Mouse (Mus musculus) gastrocnemius, adult 8-10 months (tissue): ENCODE measurements around the gene Ahdc1. TPM values are rescaled to one million over a fixed set of nuclear protein-coding genes. Genes with fewer than 3 reads are reported as not detected.
"Not testable (repeated sequence)": the region's sequence is repeated elsewhere in the genome, so short reads cannot be mapped to it uniquely, and the experiment has no call there.

Experiments used
- DNase-seq, 2 experiments: peaks; one replicate each; pipeline ENCODE4 v3.0.0; 2022; ENCODE audit warnings: low spot score in 2 of 2
- total RNA-seq, 4 experiments: library from RNA; stranded (reverse); gene quantifications; 2 replicates each; pipeline ENCODE4 v1.2.4; 2022

Ahdc1 gene
- total RNA-seq, 4 experiments from 2014 or later, result 26.3 to 32.9 (median 28.9) TPM

DNA sequence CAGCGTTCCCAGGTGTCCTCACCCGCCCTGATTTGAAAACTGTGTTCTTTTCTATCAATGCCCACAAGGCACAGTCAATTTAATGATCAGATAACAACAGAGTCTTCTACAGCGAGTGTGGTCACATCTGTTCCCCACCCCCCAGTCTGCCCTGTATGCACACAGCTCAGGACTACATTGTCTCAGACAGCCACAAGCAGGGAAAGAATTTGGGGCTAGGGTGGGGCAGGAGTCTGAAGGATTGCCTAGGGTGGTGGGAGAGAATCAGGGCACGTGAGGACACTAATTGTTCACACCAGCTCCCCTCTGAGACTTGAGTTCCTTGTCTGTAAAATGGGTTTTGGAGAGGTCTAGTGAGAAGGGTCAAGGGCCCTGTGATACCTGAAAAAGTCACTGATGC is 17.5 kb upstream of the Ahdc1 start:
- DNase-seq, result no peak

DNA sequence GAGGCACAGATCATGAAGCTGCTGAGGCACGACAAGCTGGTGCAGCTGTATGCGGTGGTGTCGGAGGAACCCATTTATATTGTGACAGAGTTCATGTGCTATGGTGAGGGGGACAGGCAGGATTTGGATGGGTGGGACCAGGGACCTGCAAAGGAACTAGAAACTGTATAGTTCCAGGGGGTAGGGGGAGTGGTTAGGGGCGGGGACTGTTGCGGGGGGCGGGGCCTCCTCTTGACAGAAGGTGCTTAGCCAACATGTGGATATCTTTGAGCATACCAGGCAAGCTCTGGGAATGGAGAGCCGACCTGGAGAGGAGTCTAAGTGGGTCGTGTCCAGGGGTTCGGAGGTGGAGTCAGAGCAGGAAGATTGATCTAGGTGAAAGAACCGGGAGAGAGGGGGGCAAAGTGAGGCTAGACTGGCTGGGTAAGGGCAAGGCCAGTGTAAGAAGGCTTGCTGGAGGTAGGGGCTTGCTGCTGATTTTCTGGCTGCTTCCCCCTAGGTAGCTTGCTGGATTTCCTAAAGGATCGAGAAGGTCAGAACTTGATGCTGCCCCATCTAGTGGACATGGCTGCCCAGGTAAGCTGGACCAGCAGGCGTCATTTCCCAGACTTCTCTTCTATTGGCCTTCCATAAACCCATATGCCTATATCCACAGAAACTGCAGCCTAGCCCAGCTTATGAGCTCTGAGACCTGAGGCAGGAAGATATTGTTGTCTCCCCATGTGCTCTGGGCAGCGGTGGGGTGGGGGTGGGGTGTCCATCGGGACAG is 13.4 kb upstream of the Ahdc1 start:
- DNase-seq, result no peak

GRCm38 (mm10) chr4:133002896-133003295 is 8.2 kb upstream of the Ahdc1 start:
- DNase-seq, result no peak

GRCm38 (mm10) chr4:133003316-133004018 is 7.6 kb upstream of the Ahdc1 start:
- DNase-seq, result no peak

DNA sequence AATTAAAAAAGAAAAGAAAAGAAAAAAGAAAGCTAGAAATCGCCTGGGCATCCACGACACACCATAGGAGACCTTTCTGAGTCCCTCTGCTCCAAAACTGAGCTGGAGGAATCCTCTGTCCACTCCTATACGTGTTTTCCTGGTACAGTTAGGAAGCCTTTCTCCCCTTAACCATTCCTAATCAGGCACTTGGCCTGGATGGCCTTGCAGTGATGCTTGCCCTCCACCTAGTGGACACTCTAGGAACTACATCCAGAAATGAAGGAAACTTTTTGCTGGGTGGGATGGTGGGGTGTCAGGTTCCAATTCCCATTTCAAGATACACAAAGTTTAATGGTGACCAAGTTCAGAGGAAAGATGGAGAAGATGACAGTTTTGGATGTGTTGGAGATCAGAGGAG is 5.8 kb upstream of the Ahdc1 start:
- DNase-seq, result no peak

DNA sequence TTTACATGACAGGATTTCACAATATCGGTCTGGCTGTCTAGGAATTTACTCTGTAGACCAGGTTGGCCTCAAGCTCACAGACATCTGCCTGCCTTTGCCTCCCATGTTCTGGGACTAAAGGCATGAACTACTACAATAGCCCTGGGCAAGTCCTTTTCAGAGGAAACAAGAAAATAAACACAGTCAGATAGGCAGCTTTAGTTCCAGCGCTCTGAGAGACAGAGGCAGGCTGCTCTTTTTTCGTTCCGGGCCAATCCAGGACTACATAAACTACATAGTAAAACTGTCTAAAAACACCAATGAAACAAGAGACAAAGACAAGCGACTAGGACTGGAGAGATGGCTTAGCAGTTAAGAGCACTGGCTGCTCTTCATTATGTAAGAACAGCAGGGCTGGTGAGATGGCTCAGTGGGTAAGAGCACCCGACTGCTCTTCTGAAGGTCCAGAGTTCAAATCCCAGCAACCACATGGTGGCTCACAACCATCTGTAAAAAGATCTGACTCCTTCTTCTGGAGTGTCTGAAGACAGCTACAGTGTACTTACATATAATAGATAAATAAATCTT is 5.1 kb upstream of the Ahdc1 start:
- not testable (repeated sequence) for DNase-seq

GRCm38 (mm10) chr4:133007513-133008380 is 3.3 kb upstream of the Ahdc1 start:
- DNase-seq, result no peak

DNA sequence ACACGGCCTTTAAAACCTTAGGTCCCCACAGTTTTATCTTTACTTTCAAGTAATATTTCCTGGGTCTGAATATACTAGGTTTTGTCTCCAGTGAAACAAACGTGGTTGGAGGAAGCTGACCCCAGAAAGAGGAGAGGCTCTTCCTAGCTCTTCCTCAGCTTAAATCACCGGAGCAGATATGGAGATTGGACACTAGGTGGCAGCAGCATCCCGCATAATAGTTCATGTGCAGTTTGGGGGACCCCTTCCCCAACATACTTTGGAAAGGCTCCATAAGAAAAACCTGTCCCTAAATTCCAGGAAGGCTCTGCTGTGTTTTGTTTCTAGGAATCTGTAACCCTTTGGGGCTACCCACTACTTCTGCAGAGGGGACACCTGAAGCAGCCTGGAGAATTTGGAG is 1.9 kb upstream of the Ahdc1 start:
- no peak for DNase-seq

DNA sequence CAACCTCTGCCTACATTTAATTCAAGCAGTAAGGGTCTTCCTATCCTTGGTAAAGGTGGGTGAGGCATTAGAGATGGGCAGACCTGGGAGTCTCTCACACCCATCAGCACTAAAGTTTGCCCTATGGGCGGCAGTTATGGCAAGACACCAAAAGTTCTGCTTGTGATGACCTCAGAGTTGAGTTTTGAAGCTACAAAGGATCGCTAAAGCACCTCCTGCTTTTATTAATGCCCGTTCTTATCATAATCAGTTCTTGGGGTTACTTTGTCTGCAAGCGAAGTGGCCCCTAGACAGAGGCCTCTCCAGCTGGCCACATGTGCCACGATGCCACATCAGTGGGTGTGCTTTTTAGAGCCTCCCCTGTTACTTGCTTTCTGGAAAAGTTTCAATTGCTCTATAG is 1.4 kb upstream of the Ahdc1 start:
- no peak for DNase-seq

DNA sequence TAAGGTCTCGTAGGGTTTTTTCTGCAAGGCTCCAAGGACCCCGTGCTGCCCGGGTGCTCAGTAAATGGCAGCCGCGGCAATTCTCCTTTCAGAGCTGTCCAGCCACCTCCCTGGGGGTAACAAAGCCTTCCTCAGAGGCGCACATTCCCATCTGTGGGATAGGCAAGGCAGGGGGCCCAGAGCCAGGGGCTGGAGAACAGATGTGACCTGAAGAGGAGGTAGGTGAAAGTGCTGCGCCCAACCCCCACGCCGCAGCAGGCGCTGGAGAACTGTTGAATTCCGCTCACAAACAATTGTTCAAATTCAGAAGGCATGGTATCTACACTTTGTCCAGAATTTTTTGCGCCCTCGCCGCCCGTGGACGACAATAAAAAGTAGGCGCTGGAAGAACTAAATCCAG is 449 bp upstream of the Ahdc1 start:
- no peak for DNase-seq

GRCm38 (mm10) chr4:133011821-133012775 is 1.0 kb downstream of the Ahdc1 start:
- peak in 1 of 2 experiments; percentile 48 for DNase-seq

GRCm38 (mm10) chr4:133012776-133013265 is 1.8 kb downstream of the Ahdc1 start:
- DNase-seq, result peak in 1 of 2 experiments; percentile 38

GRCm38 (mm10) chr4:133013266-133013891 is 2.3 kb downstream of the Ahdc1 start:
- peak; percentile 65 to 81 for DNase-seq

GRCm38 (mm10) chr4:133014088-133014487 is 3.0 kb downstream of the Ahdc1 start:
- DNase-seq, result no peak

GRCm38 (mm10) chr4:133014896-133015709 is 4.0 kb downstream of the Ahdc1 start:
- no peak for DNase-seq

- peak in 1 of 2 experiments; percentile 51 for DNase-seq
These were observed 4.9 kb downstream of the Ahdc1 start for GRCm38 (mm10) chr4:133015710-133016651.

GRCm38 (mm10) chr4:133016677-133017415 is 5.8 kb downstream of the Ahdc1 start:
- DNase-seq, result no peak
